Mouse (Mus musculus) olfactory bulb, adult 2 months (tissue): Measurements from ENCODE around the gene Olfm2.

Experiments used
- CTCF ChIP-seq: fragments of 200-500 bp; IDR thresholded peaks from 2 replicates; pipeline ENCODE4 v1.5.1; 2012; ENCODE audit warnings: low read depth, mild to moderate bottlenecking, low read length, moderate library complexity; ENCODE audit not compliant: insufficient read depth
- POLR2A ChIP-seq: fragments of 200-500 bp; IDR thresholded peaks from 2 replicates; pipeline ENCODE4 v1.6.1; 2012; ENCODE audit warnings: mild to moderate bottlenecking, low read depth, low read length, moderate library complexity; ENCODE audit not compliant: insufficient read depth

DNA sequence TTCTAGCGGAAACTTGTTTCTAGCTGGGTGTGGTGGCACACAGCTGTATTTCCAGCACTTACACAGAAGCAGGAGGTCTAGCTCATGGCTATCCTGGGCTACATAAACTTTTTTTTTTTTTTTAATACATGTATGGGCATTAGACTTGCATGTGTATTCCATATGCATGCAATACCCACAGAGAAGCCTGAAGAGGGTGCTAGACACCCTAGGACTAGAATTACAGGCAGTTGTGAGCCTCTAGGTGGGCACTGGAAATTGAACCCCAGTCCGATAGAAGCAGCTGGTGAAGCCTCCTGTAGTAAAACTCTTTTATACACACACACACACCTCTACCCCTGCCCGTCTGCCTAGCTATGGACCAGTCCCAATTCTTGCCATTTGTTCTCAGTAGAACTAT, 92.3 kb downstream of the Olfm2 start:
- TF ChIP-seq POLR2A, result no peak
- TF ChIP-seq CTCF, result no peak
